Mouse (Mus musculus): ENCODE data around the gene Trim29. TPM values are rescaled to one million over a fixed set of nuclear protein-coding genes. Genes with fewer than 3 reads are reported as not detected.

Trim29 gene
- polyA plus RNA-seq, 1 experiment from 2014 or later: not detected

Other genes with a start within 250 kb of the Trim29 start
- 7.1 and 7.8 TPM in 2 replicates for gene Arhgef12, start 203.6 kb upstream of the Trim29 start, polyA plus RNA-seq (2015; fragmentation: Nextera tagmentation; extraction: Ambion mirVana)
- 0.49 and 0.78 TPM in 2 replicates for gene Tmem136, start 194.3 kb upstream of the Trim29 start, polyA plus RNA-seq (2015; fragmentation: Nextera tagmentation; extraction: Ambion mirVana)
- 0.07 TPM in 1 of 2 replicates, not detected in the other for gene Pou2f3, start 100.5 kb upstream of the Trim29 start, polyA plus RNA-seq (2015; fragmentation: Nextera tagmentation; extraction: Ambion mirVana)
- gene Oaf, start 70.9 kb upstream of the Trim29 start, polyA plus RNA-seq (2015; fragmentation: Nextera tagmentation; extraction: Ambion mirVana): 24.4 and 29.0 TPM in 2 replicates

Measured in liver, embryonic 16.5 days (tissue).